9 mouse cellular contexts compared by ENCODE assay signal in the genomic region with DNA sequence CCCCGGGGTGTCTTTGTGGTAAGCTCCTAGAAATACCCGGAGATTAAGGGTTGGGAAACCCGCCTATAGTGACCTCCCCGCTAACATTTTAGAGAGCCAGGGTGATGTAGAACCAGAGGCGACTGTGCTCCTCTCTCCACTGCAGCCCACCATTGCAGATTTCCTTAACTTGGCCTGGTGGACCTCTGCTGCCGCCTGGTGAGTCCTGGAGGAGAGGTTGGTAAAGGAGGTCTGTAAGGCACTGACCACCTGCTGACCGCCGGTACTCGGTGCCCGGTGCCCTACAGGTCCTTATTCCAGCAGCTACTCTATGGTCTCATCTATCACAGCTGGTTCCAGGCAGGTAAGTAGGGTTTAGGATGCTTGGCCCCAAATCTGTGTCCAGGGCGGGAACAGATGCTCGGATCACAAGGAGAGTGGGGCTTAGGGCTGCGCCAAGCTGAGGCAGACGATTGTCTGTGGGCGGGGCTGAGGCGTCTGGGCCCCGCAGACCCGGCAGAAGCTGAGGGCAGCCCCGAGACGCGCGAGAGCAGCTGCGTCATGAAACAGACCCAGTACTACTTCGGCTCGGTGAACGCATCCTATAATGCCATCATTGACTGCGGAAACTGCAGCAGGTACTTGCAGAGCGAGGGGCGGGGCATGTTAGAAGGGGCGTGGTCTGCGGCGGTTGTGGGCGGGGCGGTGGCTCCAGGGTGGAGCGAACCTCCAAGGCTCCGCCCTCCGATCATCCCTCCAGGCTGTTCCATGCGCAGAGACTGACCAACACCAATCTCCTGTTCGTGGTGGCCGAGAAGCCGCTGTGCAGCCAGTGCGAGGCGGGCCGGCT. TPM values are rescaled to one million over a fixed set of nuclear protein-coding genes. Genes with fewer than 3 reads are reported as not detected.
A peak's percentile ranks its signal among the peaks of the same experiment; 100 is the strongest.
DNase-seq lines count a peak whose midpoint lies in the region.
"Had no signal": no experiment of that assay in that cellular context is flagged by ENCODE, and none has a peak within 500 bp of the region (broad histone marks: within the 10 kb centered on the region; RNA-seq: fewer than 3 reads in every experiment).

No protein-coding gene starts in this region.

- peak; percentile 58 for DNase-seq in WW6 (ENCODE audit: low read depth, low spot score)
- peak; percentile 72 to 79 for DNase-seq in cerebellum, postnatal 4 days (ENCODE audit: low spot score in 2 of 2)
- peak; percentile 74 for DNase-seq in gastrocnemius, adult 18-20 months (ENCODE audit: low spot score)
- DNase-seq in induced T-regulatory cell, adult 2 months (ENCODE audit: low read depth), result peak; percentile 86
- peak; percentile 69 to 70 for DNase-seq in left cerebral cortex, postnatal 36 days (ENCODE audit: low spot score in 2 of 2)
- peak; percentile 76 for DNase-seq in mesoderm, embryonic 11.5 days (ENCODE audit: low read depth, low spot score)
- DNase-seq in right cerebral cortex, postnatal 10 days (ENCODE audit: low spot score in 2 of 2), result peak; percentile 87 to 88
- peak; percentile 82 to 90 for DNase-seq in urinary bladder, postnatal 4 days (ENCODE audit: low spot score in 2 of 2)

- intact Hi-C loops in left cerebral cortex, postnatal 36 days (cut with DNase I), result no loop called here

RNA-seq across cellular contexts. Expression of gene Tmem115, which starts 7.3 kb away (rescaled TPM):
- 10 to 100 TPM; 16.3 to 17.1 TPM for total RNA-seq in gastrocnemius, adult 18-20 months (2021)
- total RNA-seq in left cerebral cortex, postnatal 36 days (2021), result 10 to 100 TPM; 34.7 to 39.6 TPM

RNA-seq across cellular contexts. Expression of gene Cyb561d2, which starts 15.6 kb away (rescaled TPM):
- total RNA-seq in gastrocnemius, adult 18-20 months (2021), result 1 to 10 TPM; 3.0 to 4.1 TPM
- total RNA-seq in left cerebral cortex, postnatal 36 days (2021), result 10 to 100 TPM; 16.9 to 17.0 TPM

RNA-seq across cellular contexts. Expression of gene Nprl2, which starts 15.6 kb away (rescaled TPM):
- 10 to 100 TPM; 10.7 to 13.7 TPM for total RNA-seq in gastrocnemius, adult 18-20 months (2021)
- 10 to 100 TPM; 38.9 to 46.2 TPM for total RNA-seq in left cerebral cortex, postnatal 36 days (2021)

RNA-seq across cellular contexts. Expression of gene Zmynd10, which starts 20.7 kb away (rescaled TPM):
- total RNA-seq in gastrocnemius, adult 18-20 months (2021), result under 1 TPM; 0.40 to 0.68 TPM
- 1 to 10 TPM; 3.4 to 4.3 TPM for total RNA-seq in left cerebral cortex, postnatal 36 days (2021)
- total RNA-seq: gastrocnemius, postnatal 4 days had no signal

RNA-seq across cellular contexts. Expression of gene Rassf1, which starts 24.9 kb away (rescaled TPM):
- 10 to 100 TPM; 11.9 to 13.6 TPM for total RNA-seq in gastrocnemius, adult 18-20 months (2021)
- 10 to 100 TPM; 16.7 to 19.0 TPM for total RNA-seq in left cerebral cortex, postnatal 36 days (2021)

Comparison
In these comparisons a context has a peak if more than half of its experiments do, and no peak if none do; other contexts are left out.
1. Peak in every context shown above with its lines: DNase-seq.